Mouse (Mus musculus): ENCODE measurements around the gene Pcdh9. TPM values are rescaled to one million over a fixed set of nuclear protein-coding genes. Genes with fewer than 3 reads are reported as not detected.

Gene Pcdh9
- polyA plus RNA-seq, 1 experiment from 2014 or later = 9.4 TPM

DNA sequence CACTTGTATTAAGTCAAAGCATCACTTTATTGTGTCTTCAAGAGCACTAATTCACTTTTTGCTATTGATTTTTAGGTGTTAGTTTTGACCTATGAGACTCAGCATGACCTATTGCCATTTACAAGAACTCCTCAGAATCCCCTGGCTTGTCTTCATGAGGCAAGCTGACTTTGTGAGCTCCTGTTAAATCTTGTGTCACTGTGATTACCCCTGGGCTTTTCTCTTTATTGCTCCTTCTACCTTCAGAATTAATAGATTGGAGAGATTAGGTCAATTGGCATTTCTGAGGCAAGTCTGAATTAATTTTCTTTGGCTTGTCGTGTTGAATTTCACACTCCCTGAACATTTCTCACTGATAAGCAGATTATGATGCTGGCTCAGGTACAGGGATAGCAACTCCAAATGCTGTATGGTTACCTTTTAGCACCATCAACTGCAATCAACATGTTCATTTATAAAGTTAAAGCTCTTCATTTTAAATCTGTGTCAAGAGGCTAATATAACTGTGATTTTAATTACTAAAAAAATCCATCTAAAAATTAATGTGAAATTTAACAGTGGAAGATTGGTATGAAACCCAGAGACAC, 44.3 kb downstream of the Pcdh9 start:
- no peaks in the 10 kb centered on the region for H3K9me3 ChIP-seq (ENCODE audit: low read depth, low read length)
- H3K9ac ChIP-seq = no peak overlapping the region
- no peaks in the 10 kb centered on the region for H3K27me3 ChIP-seq (ENCODE audit: insufficient read depth, low read length)
- no peak for TF ChIP-seq CTCF (IDR thresholded peaks at IDR 0.05; ENCODE audit: low read depth)
- H3K4me2 ChIP-seq = no peak overlapping the region
- no peak overlapping the region for H3K4me3 ChIP-seq (ENCODE audit: low read depth, low read length)
- WGBS = 50% methylated on average over 1 of the region's 1 CpGs
- no peaks in the 10 kb centered on the region for H3K36me3 ChIP-seq (ENCODE audit: insufficient read depth)
- no peak for ATAC-seq (ENCODE audit: insufficient read depth)
- H3K27ac ChIP-seq (ENCODE audit: low read depth) = no peak overlapping the region
- DNase-seq = no peak
- H3K4me1 ChIP-seq (ENCODE audit: insufficient read depth) = no peaks in the 10 kb centered on the region

DNA sequence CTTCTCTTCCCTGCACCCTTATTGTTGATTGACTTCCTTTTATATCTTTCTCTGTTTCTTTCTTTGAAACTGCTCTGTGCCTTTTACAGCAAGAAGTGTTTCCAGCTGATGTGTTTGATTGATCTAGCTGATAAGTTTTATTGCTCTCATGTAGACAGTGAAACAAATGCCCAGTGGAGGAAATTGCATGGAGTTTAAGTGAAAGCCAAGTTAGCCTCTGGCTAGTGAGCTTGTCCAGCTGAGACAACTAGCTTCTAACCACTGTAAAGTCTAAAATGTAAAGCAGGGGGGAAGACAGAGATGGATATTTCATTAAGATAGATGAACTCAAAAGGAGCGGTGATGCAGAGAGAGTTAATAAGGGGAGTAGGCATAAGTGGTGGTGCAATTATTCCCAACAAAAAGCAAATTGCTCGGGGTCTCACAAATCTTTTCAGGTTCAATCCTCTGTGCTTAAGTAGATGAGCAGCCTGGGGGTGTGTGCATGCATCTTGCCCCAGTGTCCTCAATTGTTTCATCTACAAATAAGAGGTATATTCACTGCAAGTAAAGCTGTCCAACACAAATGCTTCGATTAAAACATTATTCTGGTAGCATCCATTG, 47.7 kb downstream of the Pcdh9 start:
- ATAC-seq (ENCODE audit: insufficient read depth) = no peak
- Histone ChIP-seq H3K27ac (ENCODE audit: low read depth) (no peak overlapping the region), H3K4me1 (ENCODE audit: insufficient read depth) (no peaks in the 10 kb centered on the region), H3K9me3 (ENCODE audit: low read depth, low read length) (no peaks in the 10 kb centered on the region), H3K36me3 (ENCODE audit: insufficient read depth) (no peaks in the 10 kb centered on the region), H3K4me3 (ENCODE audit: low read depth, low read length) (no peak overlapping the region), H3K27me3 (ENCODE audit: insufficient read depth, low read length) (no peaks in the 10 kb centered on the region), H3K4me2 (no peak overlapping the region), H3K9ac (no peak overlapping the region)
- no peak for DNase-seq
- WGBS = 84% methylated on average over 3 of the region's 3 CpGs
- TF ChIP-seq CTCF (IDR thresholded peaks at IDR 0.05; ENCODE audit: low read depth) = no peak

DNA sequence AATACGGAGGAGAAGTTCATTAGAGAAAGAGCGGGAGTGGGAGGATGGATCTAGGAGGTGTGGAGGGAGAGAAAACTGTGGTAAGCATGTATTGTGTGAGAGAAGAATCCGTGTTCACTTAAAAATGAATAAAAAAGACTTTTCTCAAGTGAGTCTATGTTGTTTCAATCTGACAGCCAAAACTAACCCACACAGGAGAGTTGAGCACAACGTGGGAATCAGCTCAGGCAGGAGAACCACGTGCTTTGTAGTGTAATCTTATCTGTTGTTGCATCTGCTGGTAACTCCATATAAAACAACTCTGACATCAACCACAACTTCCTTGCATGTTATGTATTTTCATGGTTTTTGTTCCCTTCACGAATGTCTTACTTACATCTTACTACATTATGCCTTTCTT, 58.0 kb downstream of the Pcdh9 start:
- Histone ChIP-seq H3K36me3 (ENCODE audit: insufficient read depth) (no peaks in the 10 kb centered on the region), H3K4me2 (no peak overlapping the region), H3K9ac (no peak overlapping the region), H3K27me3 (ENCODE audit: insufficient read depth, low read length) (no peaks in the 10 kb centered on the region), H3K9me3 (ENCODE audit: low read depth, low read length) (no peaks in the 10 kb centered on the region), H3K4me1 (ENCODE audit: insufficient read depth) (no peaks in the 10 kb centered on the region), H3K27ac (ENCODE audit: low read depth) (no peak overlapping the region), H3K4me3 (ENCODE audit: low read depth, low read length) (no peak overlapping the region)
- ATAC-seq (ENCODE audit: insufficient read depth) (no peak), DNase-seq (no peak)
- WGBS = 83% methylated on average over 6 of the region's 6 CpGs
- TF ChIP-seq CTCF (IDR thresholded peaks at IDR 0.05; ENCODE audit: low read depth) = no peak

DNA sequence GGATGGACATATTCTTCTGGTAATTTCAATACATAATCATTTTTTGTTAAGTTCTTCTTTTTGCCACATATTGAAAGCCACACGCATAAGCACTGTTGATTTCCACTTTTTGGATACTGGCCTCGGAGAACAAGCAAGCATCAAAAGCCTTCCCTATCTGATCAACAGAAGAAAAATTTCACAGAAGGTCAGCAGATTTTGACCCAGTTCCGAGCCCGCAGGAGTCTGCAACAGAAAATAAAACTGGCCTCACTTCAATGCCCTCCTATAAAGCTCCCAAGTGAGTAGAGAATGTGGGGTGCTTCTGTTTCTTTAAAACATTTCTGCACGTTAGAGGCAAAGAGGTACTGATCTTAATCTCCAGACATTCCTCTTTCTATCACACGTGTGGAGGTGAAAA, 63.3 kb downstream of the Pcdh9 start:
- WGBS = 50% methylated on average over 6 of the region's 6 CpGs
- ATAC-seq (ENCODE audit: insufficient read depth) = no peak
- TF ChIP-seq CTCF (IDR thresholded peaks at IDR 0.05; ENCODE audit: low read depth) = no peak

DNA sequence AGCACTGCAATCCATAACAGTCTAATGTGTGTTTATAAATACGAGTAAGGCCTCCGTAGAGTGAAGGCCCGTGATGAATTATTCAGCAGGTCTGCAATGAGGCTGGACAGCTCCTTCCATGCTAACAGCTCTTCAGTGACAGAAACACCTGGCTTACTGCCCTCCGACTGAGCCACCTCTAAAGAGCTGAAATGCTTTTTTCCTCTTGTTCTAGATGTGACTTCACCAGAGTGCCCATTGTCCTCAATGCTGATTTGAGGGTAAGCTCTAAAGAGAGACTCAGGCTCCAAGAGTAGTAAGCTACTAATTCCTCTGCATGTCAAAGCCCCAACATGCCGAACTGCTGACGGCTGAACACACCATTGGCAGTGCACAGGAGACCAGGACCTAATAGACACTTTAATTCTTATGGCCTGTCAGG, 64.4 kb downstream of the Pcdh9 start:
- Histone ChIP-seq H3K4me2 (no peak overlapping the region), H3K9me3 (ENCODE audit: low read depth, low read length) (no peaks in the 10 kb centered on the region), H3K36me3 (ENCODE audit: insufficient read depth) (no peaks in the 10 kb centered on the region), H3K27me3 (ENCODE audit: insufficient read depth, low read length) (no peaks in the 10 kb centered on the region), H3K9ac (no peak overlapping the region), H3K27ac (ENCODE audit: low read depth) (no peak overlapping the region), H3K4me3 (ENCODE audit: low read depth, low read length) (no peak overlapping the region), H3K4me1 (ENCODE audit: insufficient read depth) (no peaks in the 10 kb centered on the region)
- no peak for TF ChIP-seq CTCF (IDR thresholded peaks at IDR 0.05; ENCODE audit: low read depth)
- DNase-seq = peak; percentile 15
- ATAC-seq (ENCODE audit: insufficient read depth) = no peak
- WGBS = 47% methylated on average over 6 of the region's 6 CpGs

More for the DNA sequence above, 63.3 kb downstream of the Pcdh9 start:
- no peak for DNase-seq
- H3K4me2 ChIP-seq = no peak overlapping the region
- H3K4me1 ChIP-seq (ENCODE audit: insufficient read depth) = no peaks in the 10 kb centered on the region
- H3K9me3 ChIP-seq (ENCODE audit: low read depth, low read length) = no peaks in the 10 kb centered on the region
- no peaks in the 10 kb centered on the region for H3K36me3 ChIP-seq (ENCODE audit: insufficient read depth)
- no peaks in the 10 kb centered on the region for H3K27me3 ChIP-seq (ENCODE audit: insufficient read depth, low read length)
- H3K9ac ChIP-seq = no peak overlapping the region
- no peak overlapping the region for H3K4me3 ChIP-seq (ENCODE audit: low read depth, low read length)
- H3K27ac ChIP-seq (ENCODE audit: low read depth) = no peak overlapping the region

DNA sequence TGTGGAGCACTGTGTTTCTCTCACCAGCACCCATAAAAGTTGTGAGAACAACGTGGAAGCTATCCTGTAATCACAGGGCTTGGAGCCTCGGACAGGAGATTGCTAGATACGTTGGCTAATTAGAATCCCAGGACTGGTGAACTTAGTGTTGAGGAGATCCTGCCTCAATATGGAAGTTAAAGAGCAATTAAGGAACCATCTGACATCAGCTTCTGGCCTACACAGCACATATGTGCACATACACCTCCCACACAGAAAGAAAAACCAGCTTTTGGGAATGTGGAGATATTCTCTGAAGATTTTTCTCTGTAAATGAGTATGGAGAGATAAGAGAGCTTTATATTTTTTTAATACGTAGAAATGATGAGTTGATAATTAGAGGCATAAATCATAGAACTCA, 71.6 kb downstream of the Pcdh9 start:
- Histone ChIP-seq H3K4me1 (ENCODE audit: insufficient read depth) (no peaks in the 10 kb centered on the region), H3K36me3 (ENCODE audit: insufficient read depth) (no peaks in the 10 kb centered on the region), H3K4me3 (ENCODE audit: low read depth, low read length) (no peak overlapping the region), H3K9me3 (ENCODE audit: low read depth, low read length) (no peaks in the 10 kb centered on the region), H3K27ac (ENCODE audit: low read depth) (no peak overlapping the region), H3K4me2 (no peak overlapping the region), H3K27me3 (ENCODE audit: insufficient read depth, low read length) (no peaks in the 10 kb centered on the region), H3K9ac (no peak overlapping the region)
- ATAC-seq (ENCODE audit: insufficient read depth) (no peak), DNase-seq (no peak)
- TF ChIP-seq CTCF (IDR thresholded peaks at IDR 0.05; ENCODE audit: low read depth) = no peak
- 84% methylated on average over 4 of the region's 4 CpGs for WGBS

DNA sequence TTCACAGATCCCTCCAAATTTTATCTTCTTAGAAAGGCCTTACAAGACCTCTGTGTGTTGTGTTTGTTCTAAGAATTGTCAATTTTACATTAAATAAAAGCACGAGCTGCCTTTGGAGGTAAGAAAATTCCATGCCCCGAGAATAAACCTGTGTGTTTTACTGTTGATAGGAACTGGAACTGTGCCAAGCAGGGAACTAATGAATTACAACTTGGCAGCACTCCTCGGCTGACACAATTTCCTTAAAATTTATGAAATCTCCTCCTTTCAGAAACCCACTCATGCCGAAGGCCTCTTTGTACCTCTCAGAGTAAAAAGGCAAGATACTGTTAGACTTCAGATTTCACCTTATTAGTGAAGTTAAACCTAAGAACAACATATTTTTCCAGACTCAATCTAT, 72.9 kb downstream of the Pcdh9 start:
- Histone ChIP-seq H3K27me3 (ENCODE audit: insufficient read depth, low read length) (no peaks in the 10 kb centered on the region), H3K4me3 (ENCODE audit: low read depth, low read length) (no peak overlapping the region), H3K9me3 (ENCODE audit: low read depth, low read length) (no peaks in the 10 kb centered on the region), H3K4me2 (no peak overlapping the region), H3K27ac (ENCODE audit: low read depth) (no peak overlapping the region), H3K9ac (no peak overlapping the region), H3K4me1 (ENCODE audit: insufficient read depth) (no peaks in the 10 kb centered on the region), H3K36me3 (ENCODE audit: insufficient read depth) (no peaks in the 10 kb centered on the region)
- 24% methylated on average over 4 of the region's 4 CpGs for WGBS
- DNase-seq (peak; percentile 27), ATAC-seq (ENCODE audit: insufficient read depth) (no peak)
- no peak for TF ChIP-seq CTCF (IDR thresholded peaks at IDR 0.05; ENCODE audit: low read depth)
